In genomic region chr11:35933402-35934085, GRCm38 (mm10) we compare ENCODE assay signal across 8 mouse cellular contexts. TPM values are rescaled to one million over a fixed set of nuclear protein-coding genes. Genes with fewer than 3 reads are reported as not detected.
DNase-seq lines count a peak whose midpoint lies in the region; ATAC-seq and TF ChIP-seq lines count a peak whose summit lies in the region.

No protein-coding gene starts in this region.

- no peaks in the 10 kb centered on the region for H3K9me3 ChIP-seq in embryonic facial prominence, embryonic 11.5 days (replicated peaks; ENCODE audit: control insufficient read depth, low read length)
- H3K9me3 ChIP-seq in hindbrain, postnatal 0 days (ENCODE audit: low read length) = no peaks in the 10 kb centered on the region
- H3K9me3 ChIP-seq in neural tube, embryonic 13.5 days = no peaks in the 10 kb centered on the region
- no peaks in the 10 kb centered on the region for H3K9me3 ChIP-seq in heart, embryonic 12.5 days (replicated peaks)

- H3K27ac ChIP-seq in embryonic facial prominence, embryonic 11.5 days (replicated peaks; ENCODE audit: low read depth, low read length) = no peak overlapping the region
- peak overlapping the region; percentile 5; the same call in 1 of the 2 replicates for H3K27ac ChIP-seq in hindbrain, postnatal 0 days
- H3K27ac ChIP-seq in neural tube, embryonic 13.5 days (replicated peaks) = peak overlapping the region; percentile 25; the same call in 1 of the 2 replicates
- H3K27ac ChIP-seq in heart, embryonic 12.5 days (ENCODE audit: poor library complexity, severe bottlenecking) = no peak overlapping the region

- peak; percentile 32 to 38 for DNase-seq in left cerebral cortex, adult 9 months (ENCODE audit: low spot score in 2 of 2)
- DNase-seq in left cerebral cortex, postnatal 14 days (ENCODE audit: low spot score in 2 of 2) = no peak
- DNase-seq in embryonic facial prominence, embryonic 11.5 days (ENCODE audit: low spot score) = peak; percentile 45
- DNase-seq in hindbrain, postnatal 0 days (ENCODE audit: low spot score) = peak; percentile 63
- no peak for DNase-seq in ovary, adult 18-20 months (ENCODE audit: low spot score)

- no peaks in the 10 kb centered on the region for H3K27me3 ChIP-seq in embryonic facial prominence, embryonic 11.5 days (ENCODE audit: control insufficient read depth, insufficient read depth, low read length)
- no peaks in the 10 kb centered on the region for H3K27me3 ChIP-seq in hindbrain, postnatal 0 days (ENCODE audit: insufficient read depth, low read length)
- H3K27me3 ChIP-seq in neural tube, embryonic 13.5 days = no peaks in the 10 kb centered on the region
- H3K27me3 ChIP-seq in heart, embryonic 12.5 days (replicated peaks) = no peaks in the 10 kb centered on the region

- no peak for ATAC-seq in embryonic facial prominence, embryonic 11.5 days (replicated peaks; ENCODE audit: insufficient number of reproducible peaks, low FRiP score, low TSS enrichment, low read depth)
- ATAC-seq in hindbrain, postnatal 0 days = peak; percentile 78
- ATAC-seq in neural tube, embryonic 13.5 days (ENCODE audit: low read depth) = peak; percentile 67
- ATAC-seq in heart, embryonic 12.5 days (ENCODE audit: insufficient number of reproducible peaks, low FRiP score) = no peak
- no peak for ATAC-seq in monocyte, adult 5-6 weeks (replicated peaks; ENCODE audit: insufficient number of reproducible peaks, low FRiP score, low TSS enrichment, poor library complexity, severe bottlenecking)

- no peak for TF ChIP-seq CTCF in hindbrain, postnatal 0 days (IDR thresholded peaks at IDR 0.05; ENCODE audit: low read depth)

- peak overlapping the region; percentile 8; the same call in 1 of the 2 replicates for H3K4me2 ChIP-seq in embryonic facial prominence, embryonic 11.5 days (ENCODE audit: low read depth, low read length)
- no peak overlapping the region for H3K4me2 ChIP-seq in hindbrain, postnatal 0 days (ENCODE audit: low read depth, low read length)
- H3K4me2 ChIP-seq in neural tube, embryonic 13.5 days = peak overlapping the region; percentile 17
- no peak overlapping the region for H3K4me2 ChIP-seq in heart, embryonic 12.5 days

- peak overlapping the region; percentile 15; the same call in 1 of the 2 replicates for H3K9ac ChIP-seq in embryonic facial prominence, embryonic 11.5 days (replicated peaks; ENCODE audit: low read length)
- no peak overlapping the region for H3K9ac ChIP-seq in hindbrain, postnatal 0 days (replicated peaks; ENCODE audit: low read length)
- peak overlapping the region; percentile 27; the same call in 1 of the 2 replicates for H3K9ac ChIP-seq in neural tube, embryonic 13.5 days
- no peak overlapping the region for H3K9ac ChIP-seq in heart, embryonic 12.5 days

- intact Hi-C loops in left cerebral cortex, postnatal 14 days (cut with DNase I) = no loop called here

- H3K4me1 ChIP-seq in embryonic facial prominence, embryonic 11.5 days (ENCODE audit: control insufficient read depth, insufficient read depth, low read length) = no peaks in the 10 kb centered on the region
- no peaks in the 10 kb centered on the region; the same call in 1 of the 2 replicates for H3K4me1 ChIP-seq in hindbrain, postnatal 0 days (ENCODE audit: insufficient read depth, low read length)
- peaks cover 33% of the 10 kb centered on the region for H3K4me1 ChIP-seq in neural tube, embryonic 13.5 days (replicated peaks)
- no peaks in the 10 kb centered on the region; the same call in 1 of the 2 replicates for H3K4me1 ChIP-seq in heart, embryonic 12.5 days (replicated peaks)

- WGBS in embryonic facial prominence, embryonic 11.5 days = 9% methylated on average over 14 of the region's 14 CpGs
- WGBS in hindbrain, postnatal 0 days = 18% methylated on average over 14 of the region's 14 CpGs
- 11% methylated on average over 14 of the region's 14 CpGs for WGBS in neural tube, embryonic 13.5 days
- 27% methylated on average over 14 of the region's 14 CpGs for WGBS in heart, embryonic 12.5 days

- no peak overlapping the region for H3K4me3 ChIP-seq in embryonic facial prominence, embryonic 11.5 days (ENCODE audit: low read depth, low read length)
- no peak overlapping the region for H3K4me3 ChIP-seq in hindbrain, postnatal 0 days (ENCODE audit: low read length)
- H3K4me3 ChIP-seq in neural tube, embryonic 13.5 days = no peak overlapping the region
- H3K4me3 ChIP-seq in heart, embryonic 12.5 days = no peak overlapping the region

- H3K36me3 ChIP-seq in embryonic facial prominence, embryonic 11.5 days (replicated peaks; ENCODE audit: control insufficient read depth, insufficient read depth, low read depth, low read length) = no peaks in the 10 kb centered on the region
- no peaks in the 10 kb centered on the region for H3K36me3 ChIP-seq in hindbrain, postnatal 0 days (ENCODE audit: insufficient read depth, low read length)
- H3K36me3 ChIP-seq in neural tube, embryonic 13.5 days = no peaks in the 10 kb centered on the region
- H3K36me3 ChIP-seq in heart, embryonic 12.5 days = no peaks in the 10 kb centered on the region

RNA-seq across cellular contexts. Expression of gene Wwc1, which starts 46.8 kb away (rescaled TPM):
- total RNA-seq in left cerebral cortex, postnatal 14 days (2021) = 100 to 1,000 TPM; 151 to 159 TPM
- 3.9 and 4.8 TPM in 2 replicates for polyA plus RNA-seq in embryonic facial prominence, embryonic 11.5 days (2014; fragmentation: Nextera tagmentation; extraction: Ambion mirVana)
- 17.8 and 20.4 TPM in 2 replicates for total RNA-seq in hindbrain, postnatal 0 days (2014; rRNA removed)
- 8.6 and 9.0 TPM in 2 replicates for polyA plus RNA-seq in hindbrain, postnatal 0 days (2015; fragmentation: Nextera tagmentation; extraction: Ambion mirVana)
- 6.3 TPM in 2 replicates for polyA plus RNA-seq in neural tube, embryonic 13.5 days (2015; fragmentation: Nextera tagmentation; extraction: Ambion mirVana)
- polyA plus RNA-seq in heart, embryonic 12.5 days (2016; fragmentation: Nextera tagmentation; extraction: Ambion mirVana) = 3.4 and 3.8 TPM in 2 replicates
- 0.19 TPM in 1 of 3 replicates, not detected in the others for total RNA-seq in monocyte, adult 5-6 weeks (2017)

Comparison
In these comparisons a context has a peak if more than half of its experiments do, and no peak if none do; other contexts are left out.
1. DNase-seq: peak in left cerebral cortex, adult 9 months (2 of 2), embryonic facial prominence, embryonic 11.5 days (single experiment) and hindbrain, postnatal 0 days (single experiment); none in left cerebral cortex, postnatal 14 days (0 of 2) and ovary, adult 18-20 months (single experiment).
2. ATAC-seq: peak in hindbrain, postnatal 0 days (single experiment) and neural tube, embryonic 13.5 days (single experiment); none in embryonic facial prominence, embryonic 11.5 days (single experiment), heart, embryonic 12.5 days (single experiment) and monocyte, adult 5-6 weeks (single experiment).
3. H3K27ac ChIP-seq: peak in hindbrain, postnatal 0 days (single experiment) and neural tube, embryonic 13.5 days (single experiment); none in embryonic facial prominence, embryonic 11.5 days (single experiment) and heart, embryonic 12.5 days (single experiment).
4. H3K4me2 ChIP-seq: peak in embryonic facial prominence, embryonic 11.5 days (single experiment) and neural tube, embryonic 13.5 days (single experiment); none in hindbrain, postnatal 0 days (single experiment) and heart, embryonic 12.5 days (single experiment).
5. H3K9ac ChIP-seq: peak in embryonic facial prominence, embryonic 11.5 days (single experiment) and neural tube, embryonic 13.5 days (single experiment); none in hindbrain, postnatal 0 days (single experiment) and heart, embryonic 12.5 days (single experiment).